Mouse (Mus musculus) retina, adult 2 months (tissue): ENCODE data around the gene Hist1h4i.
A peak's percentile ranks its signal among the peaks of the same experiment; 100 is the strongest.
"Not testable (repeated sequence)": the region's sequence is repeated elsewhere in the genome, so short reads cannot be mapped to it uniquely, and the experiment has no call there.

Source experiments
- DNase-seq: peaks from one replicate; pipeline ENCODE4 v3.0.0-alpha.2; 2012; ENCODE audit warnings: low read depth, low spot score

Gene Hist1h4i

DNA sequence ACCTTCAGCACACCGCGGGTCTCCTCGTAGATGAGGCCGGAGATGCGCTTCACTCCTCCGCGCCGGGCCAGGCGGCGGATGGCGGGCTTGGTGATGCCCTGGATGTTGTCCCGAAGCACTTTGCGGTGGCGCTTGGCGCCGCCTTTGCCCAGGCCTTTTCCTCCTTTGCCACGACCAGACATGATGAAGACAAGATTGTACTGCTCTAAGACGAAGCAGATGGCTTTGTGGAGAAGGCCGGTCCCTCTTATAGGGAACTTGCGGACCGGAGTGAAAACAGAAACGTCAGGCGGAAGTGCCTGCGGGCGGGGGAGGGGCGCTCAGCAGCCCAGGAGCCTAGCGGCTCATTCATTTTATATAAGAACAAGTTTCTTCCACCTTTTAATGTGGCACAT is at the start of gene Hist1h4i:
Hist1h4i (minus strand) TSS at position 221 of the 395 bp plus-strand sequence.
- peak; percentile 89 for DNase-seq

DNA sequence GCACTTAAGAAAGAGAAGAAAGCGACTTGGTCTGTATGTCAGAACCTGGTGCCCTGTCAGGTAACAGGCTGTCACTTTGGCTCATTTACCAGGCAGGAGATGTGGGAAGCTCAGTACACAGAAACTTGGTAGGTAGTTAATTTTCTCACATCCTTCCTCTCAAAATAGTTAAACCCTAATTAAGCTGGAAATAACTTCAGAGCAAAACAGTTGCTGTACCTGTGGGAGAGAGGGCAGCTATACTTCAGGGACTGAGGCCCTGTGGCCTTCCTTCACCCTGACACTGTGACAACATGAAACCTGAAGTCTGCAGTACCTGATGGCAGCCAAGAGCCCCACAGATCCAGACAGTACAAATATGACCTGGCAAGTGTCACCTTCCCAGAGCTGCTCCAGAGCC is 43.0 kb upstream of the Hist1h4i start, which contains the start of gene Vmn1r188:
Vmn1r188 (plus strand) TSS at position 301 of the 400 bp plus-strand sequence.
- not testable (repeated sequence) for DNase-seq

DNA sequence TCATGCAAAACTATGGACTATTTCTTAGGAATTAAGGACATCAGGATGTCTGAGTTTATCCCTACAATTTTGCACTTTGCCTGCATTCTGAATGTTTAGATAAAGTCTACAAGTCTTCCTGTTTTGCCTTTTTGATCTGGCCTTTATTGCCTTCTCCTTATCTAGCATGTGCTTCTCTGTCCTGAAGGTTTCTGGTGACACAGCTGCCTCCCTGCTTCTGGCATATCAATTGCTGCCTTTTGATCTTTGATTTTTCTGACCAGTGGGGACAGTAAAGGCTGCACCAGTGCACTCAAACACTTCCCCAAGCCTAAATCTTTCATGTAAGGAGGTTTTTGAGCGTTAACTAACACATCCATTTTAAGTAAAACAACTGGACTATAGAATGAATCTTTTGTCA is 22.3 kb upstream of the Hist1h4i start:
- no peak for DNase-seq

DNA sequence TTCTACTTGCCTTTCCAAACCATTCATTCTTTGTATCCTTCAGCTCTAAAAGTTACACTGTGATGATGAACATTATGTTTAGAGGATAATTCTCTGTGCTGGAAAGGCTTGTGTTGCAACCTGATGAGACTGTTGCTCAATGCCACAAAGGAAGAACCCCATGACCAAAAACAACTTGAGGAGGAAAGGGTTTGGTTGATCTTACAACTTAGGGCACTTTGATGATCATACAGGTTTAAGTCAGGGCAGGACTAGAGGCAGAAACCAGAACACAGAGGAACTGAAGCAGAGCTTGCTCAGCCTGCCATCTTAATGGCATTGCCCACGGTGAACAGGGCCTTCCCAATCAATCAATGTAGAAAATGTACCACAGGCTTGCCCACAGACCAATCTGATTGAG is 20.3 kb upstream of the Hist1h4i start:
- DNase-seq = no peak

DNA sequence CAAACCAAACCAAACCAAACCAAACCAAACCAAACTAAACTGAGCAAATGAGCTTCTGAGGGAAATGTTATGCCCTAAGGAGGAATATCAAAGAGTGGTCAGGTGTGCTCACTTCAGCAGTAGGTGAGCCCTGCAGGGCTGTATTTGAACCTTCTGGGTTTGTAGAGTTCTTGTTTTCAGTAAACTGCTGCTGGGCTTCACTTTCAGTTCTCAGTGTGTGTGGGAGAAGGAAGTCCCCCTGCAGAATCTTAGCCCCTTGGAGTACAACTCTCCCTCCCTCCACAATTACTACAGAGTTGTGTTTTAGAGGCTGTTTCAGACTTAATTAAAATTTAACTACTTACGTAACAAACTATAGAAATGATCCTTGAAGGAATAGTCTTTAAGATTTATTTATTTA is 12.6 kb upstream of the Hist1h4i start:
- DNase-seq = no peak

DNA sequence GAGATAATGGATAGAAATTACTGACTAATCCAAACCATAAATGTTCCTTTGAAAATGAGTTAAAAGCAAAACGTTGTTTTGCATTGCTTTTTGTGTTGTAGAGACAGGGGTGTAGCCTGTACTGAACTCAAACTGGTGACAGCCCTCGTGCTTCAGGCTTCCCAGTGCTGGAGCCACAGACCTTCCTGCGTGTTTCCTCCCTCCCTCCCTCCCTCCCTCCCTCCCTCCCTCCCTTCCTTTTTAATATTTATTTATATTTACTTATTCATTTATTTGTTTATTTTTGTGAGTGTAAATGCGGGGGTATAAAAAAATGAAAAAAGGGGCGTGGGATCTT is 10.3 kb upstream of the Hist1h4i start:
- DNase-seq = no peak

GRCm38 (mm10) chr13:22050591-22051522 is 9.7 kb upstream of the Hist1h4i start:
- peak; percentile 72 for DNase-seq

GRCm38 (mm10) chr13:22049737-22050440 is 8.7 kb upstream of the Hist1h4i start:
- no peak for DNase-seq

GRCm38 (mm10) chr13:22049041-22049440 is 7.9 kb upstream of the Hist1h4i start:
- DNase-seq = no peak

DNA sequence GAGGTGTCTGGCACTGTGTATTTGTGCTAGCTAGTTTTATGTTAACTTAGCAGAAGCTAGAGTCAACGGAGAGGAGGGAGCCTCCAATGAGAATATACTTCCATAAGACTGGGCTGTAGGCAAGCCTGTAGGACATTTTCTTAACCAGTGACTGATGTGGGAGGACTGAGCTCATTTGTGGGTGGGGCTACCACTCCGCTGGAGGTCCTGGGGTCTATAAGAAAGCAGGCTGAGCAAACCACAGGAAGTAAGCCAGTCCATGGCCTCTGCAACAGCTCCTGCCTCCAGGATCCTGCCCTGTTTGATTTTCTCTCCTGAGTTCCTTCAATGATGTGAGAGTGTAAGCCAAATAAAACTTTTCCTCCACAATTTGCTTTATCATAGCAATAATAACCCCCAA is 4.1 kb upstream of the Hist1h4i start:
- no peak for DNase-seq

DNA sequence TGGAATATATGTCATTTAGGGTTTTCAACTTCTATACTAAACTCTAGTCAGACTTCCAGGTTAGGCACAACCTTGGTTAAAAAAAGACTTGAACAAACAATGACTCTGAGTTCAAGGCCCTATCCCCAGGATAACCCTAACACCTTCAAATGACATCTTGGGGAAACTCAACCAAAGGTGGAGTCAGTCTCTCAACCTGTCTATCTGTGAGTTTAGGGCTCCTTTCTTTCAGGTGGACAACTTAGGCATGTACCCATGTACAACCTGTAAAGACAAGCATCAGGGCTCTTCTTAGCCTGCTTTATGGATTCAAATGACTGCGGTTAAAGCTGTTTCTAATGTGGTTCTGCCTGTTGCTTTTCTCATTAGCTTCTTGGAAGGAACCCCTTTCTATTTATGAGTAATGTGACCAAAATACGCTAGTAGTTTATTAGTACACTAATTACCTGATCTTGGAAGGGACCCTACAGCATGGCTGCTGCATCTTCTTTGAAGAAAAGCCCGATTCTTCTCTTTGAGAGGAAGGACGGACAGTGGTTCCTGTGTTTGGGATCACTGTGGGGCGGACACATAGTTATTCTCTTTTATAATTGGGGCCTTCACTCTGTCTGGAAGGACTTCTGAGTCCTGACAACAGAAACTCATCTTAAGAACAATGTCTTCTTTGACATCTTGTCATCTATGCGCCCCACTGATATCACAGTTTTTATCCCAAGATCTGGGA is 3.4 kb upstream of the Hist1h4i start:
- no peak for DNase-seq

GRCm38 (mm10) chr13:22043503-22044431 is 2.6 kb upstream of the Hist1h4i start:
- DNase-seq = no peak

DNA sequence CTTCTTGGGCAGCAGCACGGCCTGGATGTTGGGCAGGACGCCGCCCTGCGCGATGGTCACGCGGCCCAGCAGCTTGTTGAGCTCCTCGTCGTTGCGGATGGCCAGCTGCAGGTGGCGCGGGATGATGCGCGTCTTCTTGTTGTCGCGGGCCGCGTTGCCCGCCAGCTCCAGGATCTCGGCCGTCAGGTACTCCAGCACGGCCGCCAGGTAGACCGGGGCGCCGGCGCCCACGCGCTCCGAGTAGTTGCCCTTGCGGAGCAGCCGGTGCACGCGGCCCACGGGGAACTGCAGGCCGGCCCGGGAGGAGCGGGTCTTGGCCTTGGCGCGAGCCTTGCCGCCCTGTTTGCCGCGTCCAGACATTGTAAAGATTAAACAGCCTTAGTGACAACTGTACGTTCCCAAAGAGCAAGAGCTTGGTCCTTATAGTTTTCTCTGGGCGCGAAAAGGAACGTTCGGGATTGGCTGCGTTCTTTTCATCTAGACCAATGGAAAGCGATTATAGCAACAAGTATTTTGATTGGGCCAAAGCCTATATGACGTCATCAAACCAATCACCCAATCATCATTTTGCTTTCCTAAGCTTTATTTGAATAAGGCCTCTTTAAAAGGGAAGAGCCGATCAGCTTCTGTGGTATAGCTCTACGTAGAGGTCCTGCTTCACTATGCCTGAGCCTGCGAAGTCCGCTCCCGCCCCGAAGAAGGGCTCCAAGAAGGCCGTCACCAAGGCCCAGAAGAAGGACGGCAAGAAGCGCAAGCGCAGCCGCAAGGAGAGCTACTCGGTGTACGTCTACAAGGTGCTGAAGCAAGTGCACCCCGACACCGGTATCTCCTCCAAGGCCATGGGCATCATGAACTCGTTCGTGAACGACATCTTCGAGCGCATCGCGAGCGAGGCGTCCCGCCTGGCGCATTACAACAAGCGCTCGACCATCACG is 1.7 kb upstream of the Hist1h4i start, which contains the start of the genes Hist1h2ag and Hist1h2bj:
Hist1h2ag (minus strand) TSS at position 377 of the 935 bp plus-strand sequence.
Hist1h2bj (plus strand) TSS at position 647 of the 935 bp plus-strand sequence.
- peak; percentile 99 for DNase-seq

- no peak for DNase-seq
Measured at GRCm38 (mm10) chr13:22041651-22042567, 747 bp upstream of the Hist1h4i start.

DNA sequence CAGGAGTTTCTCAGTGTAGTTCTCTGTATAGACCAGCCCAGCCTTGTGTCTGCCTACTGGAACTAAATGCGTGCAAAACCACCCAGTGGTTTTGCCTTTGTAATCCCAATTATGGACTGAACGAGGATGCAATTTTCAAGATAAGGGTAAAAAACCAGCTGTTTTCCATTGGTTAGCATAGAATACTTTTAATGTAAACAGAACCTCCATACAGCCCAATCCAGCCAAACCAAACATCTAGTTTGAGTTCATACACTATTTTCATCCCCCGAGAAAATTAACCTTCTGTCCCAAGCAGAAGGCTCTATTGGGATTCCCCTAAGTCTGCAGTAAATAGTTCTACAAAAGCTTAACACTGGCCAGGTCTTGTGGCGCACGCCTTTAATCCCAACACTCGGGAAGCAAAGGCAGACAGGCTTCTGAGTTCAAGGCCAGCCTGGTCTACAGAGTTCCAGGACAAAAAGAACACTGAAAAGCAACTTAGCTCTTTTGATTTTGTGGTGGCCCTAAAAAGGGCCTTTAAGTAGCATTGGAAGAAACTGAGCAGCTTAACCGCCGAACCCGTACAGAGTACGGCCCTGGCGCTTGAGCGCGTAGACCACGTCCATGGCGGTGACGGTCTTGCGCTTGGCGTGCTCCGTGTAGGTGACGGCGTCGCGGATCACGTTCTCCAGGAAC is 559 bp downstream of the Hist1h4i start:
- DNase-seq = no peak

DNA sequence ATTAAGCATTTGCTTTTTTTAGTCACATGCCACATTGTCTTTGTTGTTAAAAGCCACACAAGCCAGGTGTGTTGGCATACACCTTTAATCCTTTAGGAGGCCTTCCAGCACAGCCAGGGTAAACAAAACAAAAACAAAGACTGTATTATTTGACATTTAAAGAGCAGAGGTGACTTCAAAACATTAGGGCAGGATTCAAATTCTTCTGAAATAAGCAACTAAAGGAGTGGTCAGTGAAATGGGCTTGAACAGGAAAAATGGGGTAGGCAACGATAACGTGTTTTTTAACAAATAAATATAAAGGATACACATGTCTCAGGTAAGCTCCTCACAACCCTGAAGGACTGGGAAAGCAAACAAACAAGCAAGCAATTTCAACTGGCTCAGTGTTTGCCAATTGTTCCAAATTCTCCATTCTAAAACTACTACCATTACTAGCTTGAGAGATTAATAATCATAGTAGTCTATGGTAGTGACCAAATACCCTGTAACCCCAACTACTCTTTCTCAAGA is 1.2 kb downstream of the Hist1h4i start:
- no peak for DNase-seq

GRCm38 (mm10) chr13:22039364-22039763 is 1.8 kb downstream of the Hist1h4i start:
- DNase-seq = no peak

DNA sequence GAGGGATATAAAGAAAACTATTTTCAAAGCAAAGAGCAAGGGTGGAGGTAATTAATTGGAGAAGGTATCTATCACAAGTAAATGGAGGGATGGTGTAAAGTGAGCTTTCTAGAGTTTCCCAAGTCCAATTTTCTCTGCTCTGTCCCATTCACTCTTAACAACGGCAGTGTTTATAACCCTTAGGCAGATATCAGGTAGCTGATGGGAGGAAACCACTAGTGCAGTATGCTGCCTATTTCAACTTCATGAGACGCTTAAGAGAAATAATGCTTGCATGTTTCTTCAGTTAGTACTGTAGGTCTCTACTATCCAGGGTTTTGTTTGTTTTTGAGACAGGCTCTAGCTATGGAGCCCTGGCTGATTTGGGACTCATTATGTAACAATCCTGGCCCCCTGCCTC is 3.7 kb downstream of the Hist1h4i start:
- DNase-seq = no peak
